In genomic region chr5:119055430-119055829, GRCm38 (mm10) we compare ENCODE assay signal across 10 mouse cellular contexts.
DNase-seq lines count a peak whose midpoint lies in the region; ATAC-seq and TF ChIP-seq lines count a peak whose summit lies in the region.
"Had no signal": no experiment of that assay in that cellular context is flagged by ENCODE, and none has a peak within 500 bp of the region (broad histone marks: within the 10 kb centered on the region; RNA-seq: fewer than 3 reads in every experiment).

No protein-coding gene starts in this region.

- peak overlapping the region; percentile 20; the same call in 1 of the 2 replicates for H3K27ac ChIP-seq in forebrain, embryonic 10.5 days
- no peak overlapping the region for H3K27ac ChIP-seq in forebrain, postnatal 0 days (ENCODE audit: low read depth, low read length)
- H3K27ac ChIP-seq in ES-Bruce4 (ENCODE audit: insufficient read depth, low read length), result no peak overlapping the region
- H3K27ac ChIP-seq in heart, postnatal 0 days (ENCODE audit: low read depth), result no peak overlapping the region; the same call in 1 of the 2 replicates
- H3K27ac ChIP-seq in limb, embryonic 10.5 days, result peak overlapping the region; percentile 46; the same call in 1 of the 2 replicates
- H3K27ac ChIP-seq: embryonic facial prominence, embryonic 12.5 days; limb, embryonic 15.5 days had no signal

- H3K9ac ChIP-seq in forebrain, postnatal 0 days, result no peak overlapping the region
- no peak overlapping the region for H3K9ac ChIP-seq in ES-Bruce4 (ENCODE audit: low read depth, poor library complexity, severe bottlenecking)
- no peak overlapping the region for H3K9ac ChIP-seq in heart, postnatal 0 days (replicated peaks; ENCODE audit: low read depth, low read length)
- H3K9ac ChIP-seq: embryonic facial prominence, embryonic 12.5 days; limb, embryonic 15.5 days had no signal

- peak overlapping the region; percentile 16; the same call in 1 of the 2 replicates for H3K4me3 ChIP-seq in forebrain, embryonic 10.5 days
- no peak overlapping the region for H3K4me3 ChIP-seq in forebrain, postnatal 0 days (ENCODE audit: low read depth, low read length)
- no peak overlapping the region for H3K4me3 ChIP-seq in ES-Bruce4 (ENCODE audit: low read depth, low read length)
- H3K4me3 ChIP-seq in heart, postnatal 0 days (ENCODE audit: low read depth, low read length), result no peak overlapping the region
- no peak overlapping the region for H3K4me3 ChIP-seq in limb, embryonic 10.5 days
- H3K4me3 ChIP-seq: embryonic facial prominence, embryonic 12.5 days; limb, embryonic 15.5 days had no signal

- peaks cover 79% of the 10 kb centered on the region for H3K27me3 ChIP-seq in forebrain, embryonic 10.5 days (ENCODE audit: poor library complexity, severe bottlenecking)
- H3K27me3 ChIP-seq in forebrain, postnatal 0 days (ENCODE audit: insufficient read depth, low read length), result no peaks in the 10 kb centered on the region
- H3K27me3 ChIP-seq in ES-Bruce4 (ENCODE audit: control insufficient read depth, insufficient read depth, low read length, poor library complexity, severe bottlenecking), result peaks cover 4% of the 10 kb centered on the region; the same call in 1 of the 2 replicates
- no peaks in the 10 kb centered on the region for H3K27me3 ChIP-seq in heart, postnatal 0 days (ENCODE audit: control insufficient read depth, insufficient read depth, low read length)
- peaks cover 63% of the 10 kb centered on the region for H3K27me3 ChIP-seq in limb, embryonic 10.5 days (ENCODE audit: low read depth, poor library complexity, severe bottlenecking)

- peaks cover 35% of the 10 kb centered on the region for H3K4me1 ChIP-seq in forebrain, embryonic 10.5 days
- no peaks in the 10 kb centered on the region for H3K4me1 ChIP-seq in forebrain, postnatal 0 days (ENCODE audit: insufficient read depth)
- H3K4me1 ChIP-seq in ES-Bruce4 (ENCODE audit: control insufficient read depth, insufficient read depth, low read length), result peaks cover 3% of the 10 kb centered on the region
- no peaks in the 10 kb centered on the region for H3K4me1 ChIP-seq in heart, postnatal 0 days (ENCODE audit: control insufficient read depth, insufficient read depth)
- peaks cover 36% of the 10 kb centered on the region for H3K4me1 ChIP-seq in limb, embryonic 10.5 days

- H3K36me3 ChIP-seq in forebrain, embryonic 10.5 days (replicated peaks), result no peaks in the 10 kb centered on the region
- no peaks in the 10 kb centered on the region for H3K36me3 ChIP-seq in forebrain, postnatal 0 days (ENCODE audit: insufficient read depth)
- no peaks in the 10 kb centered on the region for H3K36me3 ChIP-seq in ES-Bruce4 (ENCODE audit: control insufficient read depth, insufficient read depth, low read length, poor library complexity, severe bottlenecking)
- H3K36me3 ChIP-seq in heart, postnatal 0 days (replicated peaks; ENCODE audit: control insufficient read depth, insufficient read depth, low read length), result no peaks in the 10 kb centered on the region
- no peaks in the 10 kb centered on the region for H3K36me3 ChIP-seq in limb, embryonic 10.5 days
- H3K36me3 ChIP-seq: embryonic facial prominence, embryonic 12.5 days; limb, embryonic 15.5 days had no signal

- H3K9me3 ChIP-seq in forebrain, embryonic 10.5 days, result no peaks in the 10 kb centered on the region
- H3K9me3 ChIP-seq in forebrain, postnatal 0 days (ENCODE audit: low read length), result no peaks in the 10 kb centered on the region
- H3K9me3 ChIP-seq in ES-Bruce4 (replicated peaks; ENCODE audit: control insufficient read depth, insufficient read depth, low read length, poor library complexity, severe bottlenecking), result no peaks in the 10 kb centered on the region
- no peaks in the 10 kb centered on the region for H3K9me3 ChIP-seq in heart, postnatal 0 days (replicated peaks; ENCODE audit: control insufficient read depth, low read length)
- H3K9me3 ChIP-seq in limb, embryonic 10.5 days (replicated peaks), result no peaks in the 10 kb centered on the region
- H3K9me3 ChIP-seq: embryonic facial prominence, embryonic 12.5 days; limb, embryonic 15.5 days had no signal

- WGBS in forebrain, embryonic 10.5 days, result under 1% methylated on average over 12 of the region's 12 CpGs
- 5% methylated on average over 12 of the region's 12 CpGs for WGBS in forebrain, postnatal 0 days
- 12% methylated on average over 12 of the region's 12 CpGs for WGBS in heart, postnatal 0 days
- 8% methylated on average over 12 of the region's 12 CpGs for WGBS in limb, embryonic 10.5 days

- TF ChIP-seq EP300 in ES-Bruce4 (IDR thresholded peaks at IDR 0.05; ENCODE audit: insufficient read depth, low read depth, low read length), result peak; percentile 96
- TF ChIP-seq EP300 in heart, postnatal 0 days (IDR thresholded peaks at IDR 0.05; ENCODE audit: low read depth), result peak; percentile 57

- TF ChIP-seq POLR2A in ES-Bruce4 (IDR thresholded peaks at IDR 0.05; ENCODE audit: insufficient read depth, low read length), result no peak

- TF ChIP-seq CTCF in forebrain, postnatal 0 days (IDR thresholded peaks at IDR 0.05; ENCODE audit: low read depth), result no peak
- no peak for TF ChIP-seq CTCF in ES-Bruce4 (IDR thresholded peaks at IDR 0.05; ENCODE audit: low read depth, low read length)
- no peak for TF ChIP-seq CTCF in heart, postnatal 0 days (IDR thresholded peaks at IDR 0.05; ENCODE audit: low read depth)

- peak; percentile 45 for DNase-seq in forebrain, embryonic 10.5 days (ENCODE audit: extremely low spot score, low spot score)
- no peak for DNase-seq in forebrain, postnatal 0 days
- peak; percentile 22 to 26 for DNase-seq in cerebellum, postnatal 14 days
- DNase-seq in heart, postnatal 0 days (ENCODE audit: low spot score), result peak; percentile 15
- DNase-seq in limb, embryonic 10.5 days (ENCODE audit: low spot score), result peak; percentile 41
- peak; percentile 8 for DNase-seq in skeletal muscle tissue, adult 2 months (ENCODE audit: low read depth, low spot score)

- H3K4me2 ChIP-seq in forebrain, postnatal 0 days (ENCODE audit: low read depth), result no peak overlapping the region
- no peak overlapping the region for H3K4me2 ChIP-seq in heart, postnatal 0 days (ENCODE audit: low read depth, low read length)
- H3K4me2 ChIP-seq: embryonic facial prominence, embryonic 12.5 days; limb, embryonic 15.5 days had no signal

- no peak for ATAC-seq in forebrain, postnatal 0 days
- peak; percentile 24 for ATAC-seq in heart, postnatal 0 days (ENCODE audit: insufficient read depth, low read depth)
- ATAC-seq in CD4-positive, CD25-positive, alpha-beta regulatory T cell, adult 4 months, result no peak

Comparison
In these comparisons a context has a peak if more than half of its experiments do, and no peak if none do; other contexts are left out.
1. H3K27ac ChIP-seq: peak in forebrain, embryonic 10.5 days (single experiment) and limb, embryonic 10.5 days (single experiment); none in forebrain, postnatal 0 days (single experiment), ES-Bruce4 (single experiment) and heart, postnatal 0 days (single experiment).